Mouse (Mus musculus) myocyte (in vitro differentiated cells): ENCODE measurements at regions not wholly inside any gene's neighbourhood (a gene's known extent, or its start where the extent isn't known, plus 50 kb on each side); places are given as distances from the start of the nearest gene placed in this dataset.

ENCODE experiments used
- H3K27me3 ChIP-seq: one replicate; pipeline ENCODE4 v1.6.1; 2011; ENCODE audit not compliant: control insufficient read depth, insufficient read depth, insufficient read length
- H3K36me3 ChIP-seq: one replicate; pipeline ENCODE4 v1.6.1; 2011; ENCODE audit not compliant: control insufficient read depth, insufficient read depth
- H3K4me2 ChIP-seq: one replicate; pipeline ENCODE4 v1.6.1; 2011; ENCODE audit warnings: low read depth, control low read depth
- H3K4me3 ChIP-seq: one replicate; pipeline ENCODE4 v1.5.1; 2011; ENCODE audit warnings: mild to moderate bottlenecking, control low read depth, moderate library complexity
- H3K79me2 ChIP-seq: one replicate; pipeline ENCODE4 v1.6.1; 2011; ENCODE audit not compliant: control insufficient read depth, insufficient read depth
- H3ac ChIP-seq: one replicate; pipeline ENCODE4 v1.6.1; 2011; ENCODE audit not compliant: control insufficient read depth, insufficient read length
- CEBPB ChIP-seq: IDR thresholded peaks from 2 replicates; pipeline ENCODE4 v1.6.1; 2011; ENCODE audit warnings: mild to moderate bottlenecking, moderate library complexity; ENCODE audit not compliant: poor library complexity, insufficient read depth, severe bottlenecking
- E2F4 ChIP-seq: IDR thresholded peaks from one replicate; pipeline ENCODE4 v1.6.1; 2011; ENCODE audit warnings: mild to moderate bottlenecking, control low read depth, moderate library complexity; ENCODE audit not compliant: insufficient read depth
- MAX ChIP-seq: IDR thresholded peaks from one replicate; pipeline ENCODE4 v1.6.1; 2011; ENCODE audit warnings: low read depth, mild to moderate bottlenecking, control low read depth
- MYOD1 ChIP-seq, 3 experiments: IDR thresholded peaks; one replicate each; pipeline ENCODE4 v1.6.1; 2011; ENCODE audit warnings: control low read depth in 2 of 3, low read depth in 2 of 3, mild to moderate bottlenecking in 2 of 3, moderate library complexity in 1 of 3; ENCODE audit not compliant: insufficient read length in 2 of 3, control insufficient read depth in 1 of 3
- MYOG ChIP-seq, 3 experiments: IDR thresholded peaks; one replicate each; pipeline ENCODE4 v1.6.1; 2011; ENCODE audit warnings: control low read depth in 2 of 3, low read depth in 2 of 3, mild to moderate bottlenecking in 2 of 3; ENCODE audit not compliant: insufficient read length in 2 of 3, control insufficient read depth in 1 of 3, insufficient read depth in 1 of 3
- POLR2A ChIP-seq: IDR thresholded peaks from one replicate; pipeline ENCODE4 v1.6.1; 2011; ENCODE audit warnings: low read depth, mild to moderate bottlenecking, control low read depth, moderate library complexity; ENCODE audit not compliant: insufficient read length
- POLR2AphosphoS2 ChIP-seq: IDR thresholded peaks from one replicate; pipeline ENCODE4 v1.6.1; 2011; ENCODE audit warnings: low read depth, control low read depth; ENCODE audit not compliant: insufficient read length
- REST ChIP-seq: IDR thresholded peaks from one replicate; pipeline ENCODE4 v1.6.1; 2011; ENCODE audit warnings: mild to moderate bottlenecking, control low read depth, moderate library complexity; ENCODE audit not compliant: insufficient read depth, insufficient read length
- SRF ChIP-seq: IDR thresholded peaks from one replicate; pipeline ENCODE4 v1.6.1; 2011; ENCODE audit warnings: low read depth; ENCODE audit not compliant: control insufficient read depth, insufficient read length
- TCF12 ChIP-seq: IDR thresholded peaks from one replicate; pipeline ENCODE4 v1.6.1; 2011; ENCODE audit warnings: mild to moderate bottlenecking, control low read depth; ENCODE audit not compliant: poor library complexity, insufficient read depth, severe bottlenecking
- TCF3 ChIP-seq: IDR thresholded peaks from one replicate; pipeline ENCODE4 v1.6.1; 2011; ENCODE audit warnings: low read depth, control low read depth; ENCODE audit not compliant: insufficient read length
- USF1 ChIP-seq: IDR thresholded peaks from one replicate; pipeline ENCODE4 v1.6.1; 2011; ENCODE audit warnings: low read depth, mild to moderate bottlenecking, control low read depth, moderate library complexity

GRCm38 (mm10) chr13:115911524-115912459, 397.7 kb downstream of the Isl1 start:
- no peak overlapping the region for H3K4me3 ChIP-seq
- no peak overlapping the region for H3ac ChIP-seq
- no peaks in the 10 kb centered on the region for H3K36me3 ChIP-seq
- H3K27me3 ChIP-seq, result no peaks in the 10 kb centered on the region
- TF ChIP-seq USF1 (no peak), REST (no peak), MYOD1 (IDR thresholded peaks at IDR 0.05; ENCODE audit: control insufficient read depth in 1 of 3, insufficient read length in 2 of 3, low read depth in 2 of 3) (no peak), TCF12 (no peak), MYOG (IDR thresholded peaks at IDR 0.05; ENCODE audit: control insufficient read depth in 1 of 3, insufficient read depth in 1 of 3, insufficient read length in 2 of 3, low read depth in 2 of 3) (no peak), E2F4 (no peak), TCF3 (no peak), POLR2A (no peak), SRF (no peak), POLR2AphosphoS2 (no peak), MAX (no peak), CEBPB (no peak)
- H3K79me2 ChIP-seq, result no peaks in the 10 kb centered on the region
- no peak overlapping the region for H3K4me2 ChIP-seq

GRCm38 (mm10) chr13:115910866-115911449, 398.5 kb downstream of the Isl1 start:
- no peak for TF ChIP-seq MYOG (IDR thresholded peaks at IDR 0.05; ENCODE audit: control insufficient read depth in 1 of 3, insufficient read depth in 1 of 3, insufficient read length in 2 of 3, low read depth in 2 of 3)
- TF ChIP-seq E2F4, result no peak
- TF ChIP-seq SRF, result no peak
- TF ChIP-seq MYOD1 (IDR thresholded peaks at IDR 0.05; ENCODE audit: control insufficient read depth in 1 of 3, insufficient read length in 2 of 3, low read depth in 2 of 3), result no peak
- Histone ChIP-seq H3K36me3 (no peaks in the 10 kb centered on the region), H3K4me3 (no peak overlapping the region), H3K27me3 (no peaks in the 10 kb centered on the region), H3K4me2 (no peak overlapping the region), H3K79me2 (no peaks in the 10 kb centered on the region), H3ac (no peak overlapping the region)

- Histone ChIP-seq H3K79me2 (no peaks in the 10 kb centered on the region), H3K4me3 (no peak overlapping the region), H3K36me3 (no peaks in the 10 kb centered on the region), H3ac (no peak overlapping the region), H3K4me2 (no peak overlapping the region), H3K27me3 (no peaks in the 10 kb centered on the region)
- TF ChIP-seq CEBPB, result peak; percentile 37; the same call in 1 of the 2 replicates
- TF ChIP-seq MAX, result no peak
- no peak for TF ChIP-seq MYOD1 (IDR thresholded peaks at IDR 0.05; ENCODE audit: control insufficient read depth in 1 of 3, insufficient read length in 2 of 3, low read depth in 2 of 3)
Observed at GRCm38 (mm10) chr13:115880616-115881015, 428.9 kb downstream of the Isl1 start.

GRCm38 (mm10) chr13:115860480-115860879, 449.0 kb downstream of the Isl1 start:
- no peak overlapping the region for H3ac ChIP-seq
- no peaks in the 10 kb centered on the region for H3K27me3 ChIP-seq
- H3K79me2 ChIP-seq, result no peaks in the 10 kb centered on the region
- TF ChIP-seq REST (no peak), TCF3 (no peak), TCF12 (no peak), POLR2A (no peak)
- H3K4me3 ChIP-seq, result no peak overlapping the region
- H3K36me3 ChIP-seq, result no peaks in the 10 kb centered on the region
- no peak overlapping the region for H3K4me2 ChIP-seq

- no peaks in the 10 kb centered on the region for H3K79me2 ChIP-seq
- no peaks in the 10 kb centered on the region for H3K36me3 ChIP-seq
- H3K27me3 ChIP-seq, result no peaks in the 10 kb centered on the region
- H3ac ChIP-seq, result no peak overlapping the region
- H3K4me3 ChIP-seq, result no peak overlapping the region
- no peak overlapping the region for H3K4me2 ChIP-seq
- no peak for TF ChIP-seq MYOG (IDR thresholded peaks at IDR 0.05; ENCODE audit: control insufficient read depth in 1 of 3, insufficient read depth in 1 of 3, insufficient read length in 2 of 3, low read depth in 2 of 3)
- TF ChIP-seq CEBPB, result no peak
Observed at GRCm38 (mm10) chr13:115856632-115857031, 452.9 kb downstream of the Isl1 start.
